Mouse (Mus musculus) induced T-regulatory cell, adult 2 months (primary cell): Measurements from ENCODE around the gene Chrm5.
"Not testable (repeated sequence)": the region's sequence is repeated elsewhere in the genome, so short reads cannot be mapped to it uniquely, and the experiment has no call there.

Experiments
- DNase-seq: peaks from one replicate; pipeline ENCODE4 v3.0.0-alpha.2; 2012; ENCODE audit warnings: low read depth

Gene Chrm5

DNA sequence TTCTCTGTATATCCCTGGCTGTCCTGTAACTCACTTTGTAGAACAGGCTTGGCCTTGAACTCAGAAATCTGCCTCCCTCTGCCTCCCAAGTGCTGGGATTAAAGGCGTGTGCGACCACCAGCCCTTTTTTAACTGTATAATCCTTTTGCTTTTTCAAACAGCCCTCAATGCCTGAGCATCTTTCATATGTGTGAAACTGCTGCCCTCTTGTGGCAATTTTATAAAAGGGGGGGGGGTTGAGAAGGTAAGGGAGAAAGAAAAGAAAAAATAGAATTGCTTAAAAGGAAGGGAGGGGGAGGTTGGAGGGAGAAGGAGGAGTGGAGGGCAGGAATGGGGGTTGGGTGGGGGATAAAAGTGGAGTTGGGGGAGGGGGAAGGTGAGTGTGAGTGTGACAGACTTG, 995 bp upstream of the Chrm5 start:
- peak; percentile 80 for DNase-seq

- no peak for DNase-seq
These were observed 4.0 kb downstream of the Chrm5 start for GRCm38 (mm10) chr2:112476554-112476953.

DNA sequence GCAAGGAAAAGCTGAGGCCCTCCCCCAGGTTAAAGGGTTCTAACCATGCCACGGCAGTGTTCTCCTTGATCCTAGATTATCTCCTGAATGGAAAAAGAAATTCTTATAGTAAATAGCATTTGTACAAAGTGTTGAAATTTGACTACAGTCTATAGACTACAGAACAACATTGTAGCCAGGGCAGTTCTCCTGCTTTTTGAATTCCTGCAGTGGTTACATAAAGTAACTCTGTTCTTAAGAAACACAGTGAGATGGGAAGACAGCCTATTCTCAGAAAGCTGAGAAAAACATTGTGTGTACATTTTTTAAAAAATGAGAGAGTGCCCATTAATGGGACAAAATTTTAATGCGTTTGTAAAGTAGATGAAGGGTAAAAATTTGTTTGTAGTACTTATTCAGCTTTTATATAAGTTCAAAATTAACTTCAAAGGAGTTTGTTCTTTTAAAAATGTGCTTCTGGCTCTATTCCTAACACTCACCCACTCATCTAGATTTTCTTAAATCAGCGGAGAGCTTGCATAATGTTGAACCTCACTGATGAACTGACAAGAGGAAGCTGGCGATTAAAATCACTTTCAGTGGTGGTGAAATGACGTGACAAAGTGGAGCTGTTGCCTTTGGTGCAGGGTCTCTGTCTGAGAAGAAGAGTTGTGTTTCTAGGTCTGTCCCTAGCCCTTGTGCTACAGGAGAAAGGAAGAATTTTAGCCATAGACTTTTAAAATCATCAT, 5.4 kb downstream of the Chrm5 start:
- DNase-seq: no peak

GRCm38 (mm10) chr2:112472076-112472475, 8.5 kb downstream of the Chrm5 start:
- DNase-seq: no peak

DNA sequence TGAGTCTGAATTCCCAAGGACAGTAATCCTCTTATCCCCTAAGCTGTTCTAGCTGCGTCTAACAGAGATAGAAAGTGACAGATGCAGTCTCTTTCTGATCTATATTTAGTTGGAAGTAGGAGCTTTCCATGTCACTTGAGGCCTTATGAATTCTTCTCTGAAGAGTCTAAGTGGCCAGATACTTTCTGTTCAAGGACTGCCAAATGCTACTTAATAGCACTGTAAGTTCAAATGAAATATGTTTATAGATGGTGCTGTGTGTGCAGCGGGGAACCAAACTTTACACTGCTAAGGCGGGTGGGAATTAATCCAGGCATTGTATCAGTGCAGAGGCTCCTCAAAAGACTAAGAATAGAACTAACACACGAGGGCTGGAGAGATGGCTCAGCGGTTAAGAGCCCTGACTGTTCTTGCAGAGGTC, 9.6 kb downstream of the Chrm5 start:
- no peak for DNase-seq

DNA sequence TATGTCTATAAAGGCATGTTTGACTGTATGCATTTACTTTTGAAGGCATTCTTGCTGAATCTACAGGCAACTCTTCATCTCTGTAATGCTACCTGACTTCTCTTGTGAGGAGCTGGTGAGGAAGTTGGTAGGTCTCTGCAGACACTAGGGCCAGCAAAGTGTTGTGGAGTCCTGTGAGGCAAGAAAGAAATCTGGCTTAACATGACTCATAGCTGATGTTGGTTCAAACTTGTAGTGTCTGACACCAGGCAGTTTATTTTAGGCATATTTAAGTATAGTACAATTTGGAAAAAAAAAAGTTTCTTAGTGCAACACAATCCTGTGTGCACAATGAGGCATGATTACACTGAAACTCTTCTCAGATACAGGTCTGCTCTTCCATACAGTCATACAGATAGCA, 11.0 kb downstream of the Chrm5 start:
- no peak for DNase-seq

GRCm38 (mm10) chr2:112460557-112460956, 20.0 kb downstream of the Chrm5 start:
- DNase-seq: no peak

- DNase-seq: peak; percentile 95
These were observed 25.6 kb downstream of the Chrm5 start, which contains the start of gene Emc7 for GRCm38 (mm10) chr2:112454862-112455564. TSS of gene Emc7 (plus strand) at chr2:112454997.

GRCm38 (mm10) chr2:112454125-112454861, 26.3 kb downstream of the Chrm5 start:
- DNase-seq: no peak

GRCm38 (mm10) chr2:112452513-112452912, 28.1 kb downstream of the Chrm5 start:
- not testable (repeated sequence) for DNase-seq

DNA sequence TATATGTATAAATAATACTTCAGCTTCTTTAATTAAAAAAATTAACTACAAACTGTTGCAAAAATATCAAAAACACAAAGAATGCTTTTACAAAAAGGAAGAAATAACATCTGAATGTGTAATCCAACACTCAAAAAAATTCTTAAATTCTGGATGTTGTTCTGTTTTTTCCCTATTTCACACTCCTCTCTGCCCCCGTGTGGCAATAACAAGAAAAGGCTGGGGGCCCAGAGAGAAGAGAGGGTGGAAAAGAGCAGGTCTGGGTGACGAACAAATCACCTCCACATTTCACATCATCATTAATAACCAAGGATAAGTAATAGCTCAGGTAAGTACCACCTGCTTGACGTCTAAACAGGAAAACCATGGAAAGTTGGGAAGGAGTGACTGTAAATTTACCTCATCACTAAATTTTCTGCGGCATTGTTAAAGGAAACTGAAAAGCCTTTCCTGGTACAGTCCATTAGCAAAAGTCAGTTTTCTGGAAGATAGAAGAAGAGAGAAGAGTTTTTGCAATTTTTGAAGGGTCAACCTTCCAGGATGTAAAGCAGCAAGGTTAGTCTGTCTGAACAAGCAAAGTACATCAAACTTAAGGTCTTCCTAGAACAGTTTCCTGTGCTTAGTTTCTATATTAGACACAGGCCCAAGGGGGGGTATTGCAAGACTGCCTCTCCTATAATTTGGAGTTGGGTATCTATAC, 30.8 kb downstream of the Chrm5 start:
- peak; percentile 67 for DNase-seq

GRCm38 (mm10) chr2:112448510-112449059, 32.0 kb downstream of the Chrm5 start:
- DNase-seq: no peak

DNA sequence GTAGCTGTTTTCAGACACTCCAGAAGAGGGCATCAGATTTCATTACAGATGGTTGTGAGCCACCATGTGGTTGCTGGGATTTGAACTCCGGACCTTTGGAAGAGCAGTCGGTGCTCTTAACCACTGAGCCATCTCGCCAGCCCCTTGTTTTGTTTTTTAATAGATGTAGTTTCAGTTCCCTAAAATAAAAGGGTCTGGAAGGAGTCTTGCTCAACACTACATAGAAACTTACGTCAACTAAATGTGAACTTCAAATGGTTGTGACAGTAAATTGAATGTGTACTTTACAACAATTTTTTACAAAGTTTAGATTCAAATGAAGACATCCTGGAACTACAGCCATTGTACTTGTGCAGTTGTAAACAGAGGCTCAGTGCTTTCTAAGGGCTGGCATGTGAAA, 32.5 kb downstream of the Chrm5 start:
- not testable (repeated sequence) for DNase-seq

- no peak for DNase-seq
These were observed 35.1 kb downstream of the Chrm5 start for GRCm38 (mm10) chr2:112445511-112445910.

- no peak for DNase-seq
These were observed 37.1 kb downstream of the Chrm5 start for GRCm38 (mm10) chr2:112443491-112443890.

GRCm38 (mm10) chr2:112437589-112437988, 43.0 kb downstream of the Chrm5 start:
- no peak for DNase-seq

- DNase-seq: no peak
These were observed 44.3 kb downstream of the Chrm5 start for GRCm38 (mm10) chr2:112436292-112436691.

DNA sequence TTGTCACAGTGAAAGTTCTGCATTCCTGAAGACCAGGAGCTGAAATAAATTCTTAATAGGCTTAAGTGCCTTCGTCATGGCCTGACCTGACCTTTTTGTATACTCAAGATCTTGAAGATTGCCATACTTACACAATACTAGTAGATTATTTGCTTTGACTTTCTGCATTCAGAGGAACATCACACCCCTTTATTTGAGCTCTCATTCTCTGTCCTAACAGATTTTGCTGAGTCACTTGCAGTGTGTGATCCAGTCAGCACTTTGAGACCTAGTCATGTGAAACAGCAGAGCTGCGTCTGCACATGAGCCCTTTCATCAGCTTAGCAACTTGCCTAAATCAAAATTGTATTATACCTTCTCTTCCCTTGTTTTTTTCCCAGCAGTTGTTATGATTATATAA, 47.2 kb downstream of the Chrm5 start:
- no peak for DNase-seq

DNA sequence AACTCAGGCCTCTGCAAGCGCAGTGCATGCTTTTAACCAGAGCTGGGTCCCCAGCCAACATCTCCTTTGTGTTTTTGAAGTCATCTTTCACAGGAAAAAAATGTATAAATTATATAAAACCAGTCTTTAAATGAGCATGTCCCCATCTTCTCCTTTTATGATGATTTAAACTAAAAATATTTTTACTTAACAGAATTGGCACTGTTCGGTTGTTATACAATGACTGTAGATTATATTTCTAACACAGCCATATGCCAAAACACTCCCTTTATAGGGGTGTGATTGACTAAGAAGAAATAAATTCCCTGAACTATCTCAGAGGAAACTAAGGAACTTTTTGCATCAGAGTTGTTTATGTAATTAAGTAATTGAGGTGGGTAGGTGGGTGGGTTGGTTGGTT, 48.0 kb downstream of the Chrm5 start:
- DNase-seq: no peak

DNA sequence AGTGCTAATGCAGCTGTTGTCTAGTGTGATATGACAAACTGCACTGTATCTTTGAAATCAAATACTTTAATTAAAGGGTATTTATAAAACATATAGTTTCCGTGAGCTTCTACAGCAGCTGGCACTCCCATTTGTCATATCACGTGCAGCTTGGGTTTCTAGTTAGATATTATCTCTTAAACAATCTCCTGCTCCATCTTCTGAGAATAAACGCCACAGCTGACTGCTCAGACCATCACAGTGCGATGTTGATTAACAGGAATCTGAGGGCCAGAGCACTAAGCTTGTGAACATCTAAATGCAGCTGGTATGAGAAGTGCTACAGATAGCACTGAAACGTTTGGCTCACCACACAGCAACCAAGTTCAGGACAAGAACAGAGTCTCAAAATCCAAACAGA, 50.2 kb downstream of the Chrm5 start:
- no peak for DNase-seq

- no peak for DNase-seq
These were observed 50.9 kb downstream of the Chrm5 start for GRCm38 (mm10) chr2:112429665-112430064.
